In genomic region chr1:34077941-34078340, GRCm38 (mm10) we compare ENCODE assay signal across 22 mouse cellular contexts.
A peak's percentile ranks its signal among the peaks of the same experiment; 100 is the strongest.
DNase-seq lines count a peak whose midpoint lies in the region; ATAC-seq and TF ChIP-seq lines count a peak whose summit lies in the region.
"Had no signal": no experiment of that assay in that cellular context is flagged by ENCODE, and none has a peak within 500 bp of the region (broad histone marks: within the 10 kb centered on the region; RNA-seq: fewer than 3 reads in every experiment).

No protein-coding gene starts in this region.

- no peak for TF ChIP-seq EP300 in stomach, postnatal 0 days (optimal IDR thresholded peaks at IDR 0.05)

- 68% methylated on average over 6 of the region's 6 CpGs for WGBS in heart, embryonic 11.5 days (ENCODE audit: insufficient replicate concordance)
- 82% methylated on average over 6 of the region's 6 CpGs for WGBS in kidney, adult 2 months
- WGBS in stomach, embryonic 14.5 days: 84% methylated on average over 6 of the region's 6 CpGs
- WGBS in stomach, postnatal 0 days: 77% methylated on average over 6 of the region's 6 CpGs
- WGBS in stomach, embryonic 16.5 days: 79% methylated on average over 6 of the region's 6 CpGs

- H3K27me3 ChIP-seq in heart, embryonic 11.5 days (ENCODE audit: control insufficient read depth, insufficient read depth, low read length): no peaks in the 10 kb centered on the region
- no peaks in the 10 kb centered on the region for H3K27me3 ChIP-seq in kidney, adult 2 months (replicated peaks; ENCODE audit: control insufficient read depth, insufficient read depth, low read length)
- no peaks in the 10 kb centered on the region for H3K27me3 ChIP-seq in stomach, embryonic 14.5 days (ENCODE audit: control insufficient read depth, insufficient read depth, low read length)
- no peaks in the 10 kb centered on the region for H3K27me3 ChIP-seq in stomach, postnatal 0 days (ENCODE audit: control insufficient read depth, insufficient read depth, low read length)
- H3K27me3 ChIP-seq in stomach, embryonic 16.5 days (ENCODE audit: control insufficient read depth, insufficient read depth, low read length): no peaks in the 10 kb centered on the region
- H3K27me3 ChIP-seq: CH12.LX; embryonic facial prominence, embryonic 12.5 days; forebrain, embryonic 12.5 days; intestine, embryonic 15.5 days had no signal

- TF ChIP-seq CTCF in kidney, adult 2 months (conservative IDR thresholded peaks at IDR 0.05; ENCODE audit: insufficient read depth, insufficient read length, low read depth, low read length): no peak
- TF ChIP-seq CTCF in stomach, postnatal 0 days (IDR thresholded peaks at IDR 0.05; ENCODE audit: low read depth): no peak

- no peak overlapping the region for H3K9ac ChIP-seq in heart, embryonic 11.5 days (ENCODE audit: low read depth, low read length)
- no peak overlapping the region for H3K9ac ChIP-seq in stomach, embryonic 14.5 days (replicated peaks; ENCODE audit: low read depth, low read length)
- no peak overlapping the region for H3K9ac ChIP-seq in stomach, postnatal 0 days (ENCODE audit: low read length)
- H3K9ac ChIP-seq in stomach, embryonic 16.5 days (ENCODE audit: low read length): no peak overlapping the region
- H3K9ac ChIP-seq: embryonic facial prominence, embryonic 12.5 days; forebrain, embryonic 12.5 days; hindbrain, embryonic 14.5 days; intestine, embryonic 15.5 days had no signal

- no peak for DNase-seq in heart, postnatal 10 days
- DNase-seq in kidney, adult 2 months: no peak
- DNase-seq in kidney, adult 18-20 months: no peak
- no peak for DNase-seq in stomach, postnatal 0 days (ENCODE audit: low spot score)
- DNase-seq: adrenal gland, adult 8-10 months; adrenal gland, postnatal 36 days; cerebellum, adult 2 months; cerebellum, postnatal 14 days; embryo, embryonic 11 days; gastrocnemius, postnatal 10 days; kidney, adult 8-10 months had no signal

- TF ChIP-seq POLR2A in kidney, adult 2 months (IDR thresholded peaks at IDR 0.05; ENCODE audit: low read depth, low read length): no peak

- H3K4me2 ChIP-seq in heart, embryonic 11.5 days: peak overlapping the region; percentile 62; the same call in 1 of the 2 replicates
- H3K4me2 ChIP-seq in stomach, embryonic 14.5 days (replicated peaks; ENCODE audit: low read depth, low read length): 0 out of 2 replicates have a peak overlapping the region, but pooled peaks have one; percentile 26
- H3K4me2 ChIP-seq in stomach, postnatal 0 days (replicated peaks; ENCODE audit: low read depth): no peak overlapping the region
- H3K4me2 ChIP-seq in stomach, embryonic 16.5 days (ENCODE audit: low read depth, low read length): 0 out of 2 replicates have a peak overlapping the region, but pooled peaks have one; percentile 47
- H3K4me2 ChIP-seq: hindbrain, embryonic 14.5 days had no signal

- H3K27ac ChIP-seq in heart, embryonic 11.5 days (ENCODE audit: low read depth, low read length): no peak overlapping the region
- H3K27ac ChIP-seq in kidney, adult 2 months (ENCODE audit: insufficient read depth, low read depth, low read length): 0 out of 2 replicates have a peak overlapping the region, but pooled peaks have one; percentile 9
- H3K27ac ChIP-seq in stomach, embryonic 14.5 days (ENCODE audit: low read length): no peak overlapping the region
- H3K27ac ChIP-seq in stomach, postnatal 0 days (replicated peaks): no peak overlapping the region
- no peak overlapping the region for H3K27ac ChIP-seq in stomach, embryonic 16.5 days (ENCODE audit: low read length)
- H3K27ac ChIP-seq: embryonic facial prominence, embryonic 12.5 days; forebrain, embryonic 12.5 days; hindbrain, embryonic 10.5 days; hindbrain, embryonic 14.5 days; intestine, embryonic 15.5 days had no signal

- intact Hi-C loops in heart, postnatal 10 days (cut with DNase I): no loop called here

- no peaks in the 10 kb centered on the region for H3K36me3 ChIP-seq in heart, embryonic 11.5 days (ENCODE audit: control insufficient read depth, insufficient read depth, low read length)
- no peaks in the 10 kb centered on the region for H3K36me3 ChIP-seq in kidney, adult 2 months (ENCODE audit: control insufficient read depth, insufficient read depth, low read length)
- no peaks in the 10 kb centered on the region for H3K36me3 ChIP-seq in stomach, embryonic 14.5 days (ENCODE audit: control insufficient read depth, insufficient read depth, low read length)
- no peaks in the 10 kb centered on the region for H3K36me3 ChIP-seq in stomach, postnatal 0 days (ENCODE audit: control insufficient read depth, insufficient read depth, low read length)
- H3K36me3 ChIP-seq in stomach, embryonic 16.5 days (ENCODE audit: control insufficient read depth, insufficient read depth, low read length): no peaks in the 10 kb centered on the region
- H3K36me3 ChIP-seq: embryonic facial prominence, embryonic 12.5 days; forebrain, embryonic 12.5 days; hindbrain, embryonic 10.5 days; intestine, embryonic 15.5 days had no signal

- H3K4me3 ChIP-seq in heart, embryonic 11.5 days (ENCODE audit: low read depth, low read length): no peak overlapping the region
- H3K4me3 ChIP-seq in kidney, adult 2 months (ENCODE audit: insufficient read depth, low read depth, low read length): no peak overlapping the region
- no peak overlapping the region for H3K4me3 ChIP-seq in stomach, embryonic 14.5 days (ENCODE audit: low read depth, low read length)
- no peak overlapping the region for H3K4me3 ChIP-seq in stomach, postnatal 0 days (ENCODE audit: low read depth, low read length)
- no peak overlapping the region for H3K4me3 ChIP-seq in stomach, embryonic 16.5 days (replicated peaks; ENCODE audit: low read length)
- H3K4me3 ChIP-seq: forebrain, embryonic 12.5 days; intestine, embryonic 15.5 days had no signal

- peaks cover 31% of the 10 kb centered on the region for H3K4me1 ChIP-seq in heart, embryonic 11.5 days (ENCODE audit: control insufficient read depth, insufficient read depth, low read length)
- H3K4me1 ChIP-seq in kidney, adult 2 months (ENCODE audit: control insufficient read depth, insufficient read depth, low read length): peaks cover 4% of the 10 kb centered on the region; the same call in 1 of the 2 replicates
- H3K4me1 ChIP-seq in stomach, embryonic 14.5 days (ENCODE audit: control insufficient read depth, insufficient read depth, low read length): peaks cover 9% of the 10 kb centered on the region; the same call in 1 of the 2 replicates
- H3K4me1 ChIP-seq in stomach, postnatal 0 days (replicated peaks; ENCODE audit: control insufficient read depth, insufficient read depth): peaks cover 4% of the 10 kb centered on the region; the same call in 1 of the 2 replicates
- peaks cover 5% of the 10 kb centered on the region for H3K4me1 ChIP-seq in stomach, embryonic 16.5 days (ENCODE audit: control insufficient read depth, insufficient read depth, low read length)
- H3K4me1 ChIP-seq: intestine, embryonic 15.5 days had no signal

- H3K9me3 ChIP-seq in heart, embryonic 11.5 days (replicated peaks; ENCODE audit: control insufficient read depth, low read length): no peaks in the 10 kb centered on the region
- H3K9me3 ChIP-seq in stomach, embryonic 14.5 days (ENCODE audit: control insufficient read depth, low read depth, low read length): no peaks in the 10 kb centered on the region
- no peaks in the 10 kb centered on the region for H3K9me3 ChIP-seq in stomach, postnatal 0 days (ENCODE audit: control insufficient read depth, low read length)
- no peaks in the 10 kb centered on the region for H3K9me3 ChIP-seq in stomach, embryonic 16.5 days (replicated peaks; ENCODE audit: control insufficient read depth, low read length)
- H3K9me3 ChIP-seq: embryonic facial prominence, embryonic 12.5 days; forebrain, embryonic 12.5 days; hindbrain, embryonic 10.5 days; intestine, embryonic 15.5 days had no signal

- no peak for ATAC-seq in heart, embryonic 11.5 days (replicated peaks; ENCODE audit: insufficient number of reproducible peaks, low FRiP score, low TSS enrichment)
- ATAC-seq in stomach, embryonic 14.5 days (ENCODE audit: insufficient number of reproducible peaks, insufficient read depth, low FRiP score, low read depth): no peak
- no peak for ATAC-seq in stomach, postnatal 0 days (ENCODE audit: low FRiP score, low TSS enrichment)
- no peak for ATAC-seq in stomach, embryonic 16.5 days (ENCODE audit: insufficient read depth, low FRiP score)
- no peak for ATAC-seq in megakaryocyte-erythroid progenitor cell, adult 5-6 weeks (replicated peaks; ENCODE audit: low FRiP score, low TSS enrichment, poor library complexity, severe bottlenecking)
- ATAC-seq: forebrain, embryonic 16.5 days had no signal
